In genomic region chr1:72179947-72180346, GRCm38 (mm10) we compare ENCODE assay signal across 33 mouse cellular contexts. TPM values are rescaled to one million over a fixed set of nuclear protein-coding genes. Genes with fewer than 3 reads are reported as not detected.
"Had no signal": no experiment of that assay in that cellular context is flagged by ENCODE, and none has a peak within 500 bp of the region (broad histone marks: within the 10 kb centered on the region; RNA-seq: fewer than 3 reads in every experiment).

No protein-coding gene starts in this region.

- H3K4me2 ChIP-seq: limb, embryonic 12.5 days; limb, embryonic 13.5 days; limb, embryonic 15.5 days; liver, embryonic 12.5 days; liver, embryonic 13.5 days; liver, embryonic 15.5 days; lung, embryonic 14.5 days; lung, embryonic 15.5 days; midbrain, embryonic 11.5 days; midbrain, embryonic 12.5 days; midbrain, embryonic 13.5 days; midbrain, embryonic 15.5 days; neural tube, embryonic 12.5 days had no signal

- H3K4me3 ChIP-seq: left cerebral cortex, adult 2 months; limb, embryonic 10.5 days; limb, embryonic 12.5 days; limb, embryonic 13.5 days; limb, embryonic 15.5 days; liver, embryonic 12.5 days; liver, embryonic 13.5 days; liver, embryonic 15.5 days; lung, embryonic 15.5 days; megakaryocyte, embryonic 14.5 days; midbrain, embryonic 10.5 days; midbrain, embryonic 12.5 days; midbrain, embryonic 13.5 days; midbrain, embryonic 15.5 days; myocyte; neural tube, embryonic 12.5 days had no signal

- H3K36me3 ChIP-seq: limb, embryonic 10.5 days; limb, embryonic 12.5 days; limb, embryonic 13.5 days; limb, embryonic 15.5 days; liver, embryonic 12.5 days; liver, embryonic 13.5 days; liver, embryonic 15.5 days; lung, embryonic 15.5 days; midbrain, embryonic 10.5 days; midbrain, embryonic 12.5 days; midbrain, embryonic 13.5 days; midbrain, embryonic 15.5 days; neural tube, embryonic 12.5 days had no signal

- H3K4me1 ChIP-seq: liver, embryonic 12.5 days; megakaryocyte, embryonic 14.5 days had no signal

- H3K27ac ChIP-seq: left cerebral cortex, adult 2 months; limb, embryonic 10.5 days; limb, embryonic 12.5 days; limb, embryonic 13.5 days; limb, embryonic 15.5 days; liver, embryonic 12.5 days; liver, embryonic 13.5 days; liver, embryonic 14.5 days; liver, embryonic 15.5 days; lung, embryonic 15.5 days; macrophage; midbrain, embryonic 10.5 days; midbrain, embryonic 12.5 days; midbrain, embryonic 13.5 days; midbrain, embryonic 15.5 days; neural tube, embryonic 12.5 days had no signal

- ATAC-seq: liver, embryonic 12.5 days; liver, postnatal 0 days; lung, postnatal 0 days; midbrain, embryonic 13.5 days; midbrain, embryonic 15.5 days; midbrain, embryonic 16.5 days had no signal

- H3K9ac ChIP-seq: limb, embryonic 12.5 days; limb, embryonic 13.5 days; limb, embryonic 15.5 days; liver, embryonic 12.5 days; liver, embryonic 13.5 days; liver, embryonic 14.5 days; liver, embryonic 15.5 days; liver, postnatal 0 days; lung, embryonic 14.5 days; lung, embryonic 15.5 days; midbrain, embryonic 12.5 days; midbrain, embryonic 13.5 days; midbrain, embryonic 15.5 days; neural tube, embryonic 12.5 days had no signal

- DNase-seq: left cerebral cortex, postnatal 4 days; liver; liver, embryonic 13.5 days; liver, postnatal 0 days; lung, adult 18-20 months; lung, adult 2 months; lung, embryonic 14.5 days; lung, postnatal 10 days; lung, postnatal 14 days; lung, postnatal 36 days; lung, postnatal 4 days; midbrain, embryonic 14.5 days had no signal

- H3K27me3 ChIP-seq: limb, embryonic 12.5 days; limb, embryonic 13.5 days; limb, embryonic 15.5 days; liver, embryonic 12.5 days; liver, embryonic 13.5 days; liver, embryonic 15.5 days; lung, embryonic 15.5 days; megakaryocyte, embryonic 14.5 days; midbrain, embryonic 12.5 days; midbrain, embryonic 13.5 days; midbrain, embryonic 15.5 days; neural tube, embryonic 12.5 days had no signal

- H3K9me3 ChIP-seq: limb, embryonic 10.5 days; limb, embryonic 12.5 days; limb, embryonic 13.5 days; limb, embryonic 15.5 days; liver, embryonic 12.5 days; liver, embryonic 13.5 days; liver, embryonic 15.5 days; lung, embryonic 15.5 days; megakaryocyte, embryonic 14.5 days; midbrain, embryonic 10.5 days; midbrain, embryonic 12.5 days; midbrain, embryonic 13.5 days; midbrain, embryonic 15.5 days; neural tube, embryonic 12.5 days had no signal

RNA-seq across cellular contexts. Expression of gene Mreg, which starts 32.2 kb away (rescaled TPM):
- total RNA-seq: megakaryocyte-erythroid progenitor cell, adult 5-6 weeks had no signal
